Mouse (Mus musculus): ENCODE data around the gene Defb20.

- no peak for TF ChIP-seq CHD2 (IDR thresholded peaks at IDR 0.05; ENCODE audit: low read depth, low read length)
- no peak for TF ChIP-seq ZNF384 (IDR thresholded peaks at IDR 0.05; ENCODE audit: low read depth, low read length)
- no peak for TF ChIP-seq ZC3H11A (IDR thresholded peaks at IDR 0.05; ENCODE audit: borderline replicate concordance, low read depth, low read length)
- TF ChIP-seq HCFC1 (IDR thresholded peaks at IDR 0.05; ENCODE audit: borderline replicate concordance, insufficient read depth, low read length) = no peak
- no peak for TF ChIP-seq MAFK (IDR thresholded peaks at IDR 0.05; ENCODE audit: insufficient read depth, low read depth, low read length)
These were observed 30.2 kb upstream of the Defb20 start for GRCm38 (mm10) chr2:152446642-152447041.

Data from ES-E14 (cell line).